Mouse (Mus musculus) v-Abl transformed pro-B cells (cell line): Measurements from ENCODE around the gene Apom.

Experiments used
- in situ Hi-C, 2 experiments: fragments of 400-800 bp; cut with MboI; formaldehyde crosslinking; loops; one replicate each; pipeline ENCODE4 v1.15.1; 2025; ENCODE audit not compliant: unreplicated experiment in 2 of 2

The Apom gene

DNA sequence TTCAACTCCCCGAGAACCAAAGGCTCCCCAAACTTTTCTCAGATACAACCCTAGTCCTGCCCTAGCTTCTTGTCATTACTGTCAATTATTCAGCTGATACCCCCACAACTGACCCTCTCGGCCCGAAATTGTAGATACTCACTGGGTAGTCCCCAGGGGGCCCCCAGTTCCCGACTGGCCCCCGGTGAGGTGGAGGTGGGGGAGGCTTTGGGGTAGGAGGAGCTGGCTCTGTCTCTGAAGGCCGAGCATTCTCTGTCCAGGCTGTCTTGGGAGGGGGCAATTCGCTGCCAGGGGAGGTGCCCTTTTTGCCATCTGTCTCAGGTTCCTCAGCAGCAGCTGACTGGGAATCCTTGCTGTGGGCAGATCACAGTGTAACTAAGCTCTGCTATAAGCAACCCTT lies 27.8 kb upstream of the Apom start:
- in situ Hi-C loops = no loop called here

GRCm38 (mm10) chr17:35158850-35159593 lies 27.2 kb upstream of the Apom start:
- in situ Hi-C loops = no loop called here

GRCm38 (mm10) chr17:35157661-35158175 lies 25.9 kb upstream of the Apom start:
- in situ Hi-C loops = no loop called here

DNA sequence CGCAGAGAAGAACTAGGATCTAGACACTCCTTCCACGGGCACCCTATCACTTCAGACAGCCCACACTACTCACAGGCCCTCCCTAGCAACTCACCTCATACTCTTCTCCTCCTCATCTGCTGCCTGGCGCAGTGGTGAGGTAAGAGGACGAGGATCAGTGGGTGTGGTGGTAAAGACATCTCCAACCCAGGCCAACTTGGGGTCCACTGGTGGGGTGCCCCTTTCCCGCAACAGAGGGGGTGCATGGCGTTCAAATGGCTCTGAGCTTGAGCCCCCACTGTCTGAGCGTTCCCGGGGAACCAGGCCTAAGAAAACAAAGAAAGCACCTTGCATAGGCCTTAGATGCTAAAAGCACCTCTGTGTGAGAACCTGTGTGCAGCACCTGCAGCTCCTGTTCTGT lies 25.4 kb upstream of the Apom start:
- in situ Hi-C loops = no loop called here

DNA sequence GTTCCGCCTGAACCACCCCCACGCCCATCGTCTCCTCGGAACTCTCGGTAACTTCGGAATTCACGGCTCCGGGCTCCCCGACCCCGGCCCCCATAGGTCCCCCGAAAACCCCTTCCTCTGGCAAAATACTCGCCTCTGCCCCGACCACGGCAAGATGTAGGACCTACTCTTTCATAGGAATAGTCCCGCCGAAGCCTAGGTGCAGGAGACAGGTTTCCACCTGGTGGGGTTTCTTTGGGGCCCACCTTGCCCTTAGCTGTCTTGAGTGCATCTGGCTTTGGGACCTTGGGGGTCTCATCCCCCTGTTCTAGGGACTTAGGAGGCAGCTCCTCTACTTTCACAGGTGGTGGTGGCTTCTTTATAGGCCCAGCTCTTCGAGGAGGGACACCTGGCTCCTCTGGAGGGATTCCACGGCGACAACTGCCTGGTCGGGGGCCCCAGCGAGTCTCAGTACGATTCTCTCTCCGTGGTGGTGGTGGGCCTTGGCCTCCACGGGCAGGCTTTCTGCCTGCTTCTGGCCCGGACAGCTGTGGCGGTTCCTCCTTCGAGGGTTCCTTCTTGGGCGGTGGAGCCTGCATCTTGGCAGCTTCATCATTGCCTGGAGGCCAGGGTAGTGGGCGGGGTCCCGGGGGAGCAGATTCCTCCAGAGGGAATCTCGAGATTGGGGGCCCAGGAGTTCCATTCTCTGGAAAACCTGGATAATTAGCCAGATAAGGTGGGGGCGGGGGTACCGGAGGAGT lies 24.8 kb upstream of the Apom start:
- in situ Hi-C loops = no loop called here

DNA sequence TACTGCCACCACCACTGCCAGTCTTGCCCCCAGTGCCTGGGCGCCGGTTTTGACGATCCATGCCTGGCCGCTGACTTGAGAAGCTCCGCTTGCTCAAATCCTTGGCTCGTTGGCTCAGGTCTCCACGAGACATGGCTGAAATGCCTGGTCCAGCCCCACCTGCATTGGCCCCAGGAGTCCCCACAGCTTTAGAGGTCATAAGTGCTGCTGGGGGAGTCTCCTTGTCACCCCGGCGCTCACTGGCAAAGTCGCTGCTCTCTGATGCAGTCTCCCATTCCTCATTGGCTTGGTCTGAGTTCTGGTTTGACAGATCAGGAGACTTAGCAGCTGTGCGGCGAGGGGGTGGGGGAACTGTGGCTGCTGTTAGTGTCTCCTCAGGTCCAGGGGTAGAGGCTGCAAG lies 23.6 kb upstream of the Apom start:
- in situ Hi-C loops = no loop called here

- in situ Hi-C loops = no loop called here
Measured at GRCm38 (mm10) chr17:35154616-35155015, 22.8 kb upstream of the Apom start.

GRCm38 (mm10) chr17:35153931-35154330 lies 22.1 kb upstream of the Apom start:
- in situ Hi-C loops = no loop called here

- in situ Hi-C loops = no loop called here
Measured at GRCm38 (mm10) chr17:35153077-35153476, 21.2 kb upstream of the Apom start.

GRCm38 (mm10) chr17:35152121-35152520 lies 20.3 kb upstream of the Apom start:
- in situ Hi-C loops = no loop called here

- in situ Hi-C loops = loop anchor here in 1 of 2 experiments (25.0 kb wide), 1 partner anchor 364 kb away; the partner anchor contains the start of genes Cchcr1, Pou5f1 and Tcf19
Measured at GRCm38 (mm10) chr17:35147922-35148639, 16.2 kb upstream of the Apom start.

GRCm38 (mm10) chr17:35147348-35147747 lies 15.5 kb upstream of the Apom start:
- in situ Hi-C loops = loop anchor here in 1 of 2 experiments (25.0 kb wide), 1 partner anchor 365 kb away; the partner anchor contains the start of genes Cchcr1, Pou5f1 and Tcf19

DNA sequence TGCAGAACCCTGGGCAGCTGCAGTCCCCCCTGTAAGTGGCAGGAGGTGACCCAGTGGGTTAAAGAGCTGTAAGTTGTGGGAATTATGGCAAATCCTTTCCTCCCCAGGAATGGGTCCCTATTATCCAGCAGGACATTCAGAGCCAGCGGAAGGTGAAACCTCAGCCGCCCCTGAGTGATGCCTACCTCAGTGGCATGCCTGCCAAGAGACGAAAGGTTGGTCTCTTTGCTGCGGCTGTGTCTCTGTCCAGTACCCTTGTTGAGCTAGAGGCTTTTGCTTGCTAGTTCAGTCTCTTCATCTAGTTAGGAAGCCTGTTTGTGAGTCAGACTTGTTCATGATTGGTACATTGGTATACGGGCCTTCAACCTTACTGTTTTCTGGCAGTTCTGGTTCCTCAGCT lies 14.3 kb upstream of the Apom start:
- in situ Hi-C loops = loop anchor here in 1 of 2 experiments (25.0 kb wide), 1 partner anchor 366 kb away; the partner anchor contains the start of genes Cchcr1, Pou5f1 and Tcf19

DNA sequence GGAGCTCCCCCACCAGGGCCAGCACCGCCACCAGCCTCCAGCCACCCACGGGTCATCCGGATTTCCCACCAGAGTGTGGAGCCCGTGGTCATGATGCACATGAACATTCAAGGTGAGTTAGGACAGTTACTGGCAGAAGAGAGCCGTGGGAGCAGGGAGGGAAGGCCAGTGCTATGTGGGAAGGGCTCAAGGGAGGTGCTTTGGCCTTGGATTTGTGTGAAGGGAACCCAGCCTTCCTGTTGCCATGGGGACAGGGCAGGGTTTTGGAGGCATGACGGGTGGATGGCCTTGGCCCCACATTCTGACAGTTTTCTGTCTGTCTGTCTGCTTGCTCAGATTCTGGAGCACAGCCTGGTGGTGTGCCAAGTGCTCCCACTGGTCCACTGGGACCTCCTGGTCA lies 10.1 kb upstream of the Apom start:
- in situ Hi-C loops = loop anchor here in 1 of 2 experiments (25.0 kb wide), 1 partner anchor 370 kb away; the partner anchor contains the start of genes Cchcr1, Pou5f1 and Tcf19

- in situ Hi-C loops = loop anchor here in 1 of 2 experiments (25.0 kb wide), 1 partner anchor 372 kb away; the partner anchor contains the start of genes Cchcr1, Pou5f1 and Tcf19
Measured at GRCm38 (mm10) chr17:35140490-35140996, 8.7 kb upstream of the Apom start.

GRCm38 (mm10) chr17:35139269-35139668 lies 7.4 kb upstream of the Apom start:
- in situ Hi-C loops = loop anchor here in 1 of 2 experiments (25.0 kb wide), 1 partner anchor 373 kb away; the partner anchor contains the start of genes Cchcr1, Pou5f1 and Tcf19

- in situ Hi-C loops = loop anchor here in 1 of 2 experiments (25.0 kb wide), 1 partner anchor 377 kb away; the partner anchor contains the start of genes Cchcr1, Pou5f1 and Tcf19
Measured at GRCm38 (mm10) chr17:35135591-35136320, 3.9 kb upstream of the Apom start.

DNA sequence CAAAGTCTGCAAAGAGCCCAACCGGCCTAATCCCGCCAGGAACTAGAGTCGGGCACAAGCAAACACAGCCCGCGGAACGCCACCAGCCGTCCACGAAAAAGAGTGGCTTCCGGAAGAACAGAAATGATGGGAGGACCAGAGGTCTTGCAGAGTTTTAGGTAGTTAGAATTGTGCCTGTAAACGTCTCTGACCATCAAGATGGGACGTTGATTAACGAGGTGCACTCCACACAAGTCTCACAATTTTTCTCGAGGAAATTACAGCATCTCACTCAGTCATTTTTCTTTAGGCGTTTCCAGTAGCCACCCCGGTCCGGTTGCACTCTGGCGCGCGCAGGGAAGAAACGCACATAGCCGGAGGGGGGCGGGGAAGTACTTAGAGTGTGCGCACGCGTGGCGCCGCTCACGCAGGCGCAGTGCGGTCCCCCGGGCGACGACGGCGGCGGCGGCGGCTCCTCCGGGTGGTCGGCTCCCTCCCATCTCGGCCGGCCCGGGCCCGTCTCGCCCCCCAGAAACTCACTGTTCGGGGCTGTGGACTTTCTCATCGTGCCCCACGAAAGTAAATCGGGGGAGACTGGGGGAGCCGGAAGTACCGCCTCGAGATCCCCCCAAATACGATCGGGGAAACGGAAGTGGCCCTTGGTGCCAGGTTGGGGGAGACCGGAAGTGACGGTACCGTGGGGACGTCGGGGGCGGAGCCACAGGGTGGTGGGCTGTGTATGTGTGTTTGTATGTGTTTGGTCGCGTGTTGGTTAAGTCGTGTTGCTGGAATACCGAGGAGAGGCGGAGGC lies 3.1 kb upstream of the Apom start, which contains the start of gene Bag6:
Gene Bag6 (plus strand): TSS at position 378 of the 790 bp plus-strand sequence.
- in situ Hi-C loops = loop anchor here in 1 of 2 experiments (25.0 kb wide), 1 partner anchor 377 kb away; the partner anchor contains the start of genes Cchcr1, Pou5f1 and Tcf19
